Mouse (Mus musculus): ENCODE results near the gene Lamp2.
A peak's percentile ranks its signal among the peaks of the same experiment; 100 is the strongest.

DNA sequence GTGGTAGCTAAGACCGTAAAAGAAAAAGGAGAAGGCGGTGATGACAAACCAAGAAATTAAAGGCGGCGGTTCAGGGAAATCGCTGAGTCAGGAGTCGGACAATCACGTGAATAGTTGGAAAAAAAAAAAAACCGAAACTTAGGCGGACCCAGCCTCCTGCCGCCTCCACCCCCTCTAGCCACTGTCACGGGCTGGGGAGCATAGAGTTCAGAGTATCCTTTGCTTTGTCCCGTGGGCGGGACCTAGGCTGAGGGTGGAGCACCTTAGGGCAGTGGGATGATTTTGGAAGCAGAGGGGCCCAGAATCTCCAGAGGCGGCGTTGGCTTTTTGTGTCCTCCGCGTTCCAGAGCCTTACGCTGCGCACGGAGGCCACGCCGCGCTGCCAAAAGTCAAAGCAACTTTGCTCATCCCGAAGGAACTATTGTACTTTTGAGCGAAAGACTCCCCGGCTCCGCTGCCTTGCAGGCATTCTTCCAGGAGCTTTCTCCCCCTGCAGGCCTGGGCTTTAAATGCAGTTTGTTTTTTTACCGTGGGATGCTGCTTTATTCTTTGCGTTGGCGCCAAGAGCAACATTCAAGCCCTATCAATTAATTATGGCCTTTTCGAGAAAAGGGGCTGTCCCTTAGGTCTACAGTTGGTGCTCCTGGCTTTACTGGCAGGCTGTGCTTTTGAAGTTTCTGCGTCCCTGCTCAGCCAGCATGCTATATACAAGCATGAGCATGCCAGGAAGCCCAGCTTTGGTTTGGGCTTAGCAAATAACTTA is 17.5 kb upstream of the Lamp2 start:
- peak; percentile 63; the same call in 1 of the 2 replicates for TF ChIP-seq CTCF (IDR thresholded peaks at IDR 0.05; ENCODE audit: borderline replicate concordance, extremely low read depth, insufficient read depth, insufficient read length)
- no peak for TF ChIP-seq POLR2A (IDR thresholded peaks at IDR 0.05; ENCODE audit: borderline replicate concordance, extremely low read depth, insufficient read depth, insufficient read length, poor library complexity, severe bottlenecking)

Measured in brain, embryonic 14.5 days (tissue).